Mouse (Mus musculus) monocyte, adult 5-6 weeks (primary cell): ENCODE data around the gene Tmem72. TPM values are rescaled to one million over a fixed set of nuclear protein-coding genes. Genes with fewer than 3 reads are reported as not detected.

Source experiments
- ATAC-seq: fragments of 153-309, 156-312 bp; replicated peaks from 2 replicates; pipeline ENCODE4 v1.8.0; 2017; ENCODE audit warnings: mild to moderate bottlenecking; ENCODE audit not compliant: low TSS enrichment, insufficient number of reproducible peaks, severe bottlenecking, poor library complexity, low FRiP score
- total RNA-seq: library from RNA; stranded (forward); fragments of 200-1000, 200-491, 200-594 nt; gene quantifications from 3 replicates; pipeline ENCODE4 v1.2.3, GENCODE M21; 2017

Tmem72 gene
- 0.29 to 0.68 TPM (median 0.32 TPM) in 3 replicates for total RNA-seq

- ATAC-seq, result no peak
Observed at GRCm38 (mm10) chr6:116716666-116717065, at the start of gene Tmem72. Tmem72 (minus strand) TSS chr6:116716913.

- no peak for ATAC-seq
Observed at GRCm38 (mm10) chr6:116764524-116764923, 47.8 kb upstream of the Tmem72 start.

- ATAC-seq, result no peak
Observed at GRCm38 (mm10) chr6:116762333-116762732, 45.6 kb upstream of the Tmem72 start.

- no peak for ATAC-seq
Observed at GRCm38 (mm10) chr6:116760181-116760580, 43.5 kb upstream of the Tmem72 start.

- ATAC-seq, result peak; percentile 83
Observed at GRCm38 (mm10) chr6:116756364-116756763, 39.7 kb upstream of the Tmem72 start.

GRCm38 (mm10) chr6:116738046-116738445 lies 21.3 kb upstream of the Tmem72 start:
- no peak for ATAC-seq

- no peak for ATAC-seq
Observed at GRCm38 (mm10) chr6:116735361-116735760, 18.6 kb upstream of the Tmem72 start.

- 0 out of 2 replicates have a peak, but pooled peaks have one; percentile 17 for ATAC-seq
Observed at GRCm38 (mm10) chr6:116733577-116733976, 16.9 kb upstream of the Tmem72 start.

GRCm38 (mm10) chr6:116724489-116725160 lies 7.9 kb upstream of the Tmem72 start:
- peak; percentile 81 for ATAC-seq

GRCm38 (mm10) chr6:116718920-116719319 lies 2.2 kb upstream of the Tmem72 start:
- 0 out of 2 replicates have a peak, but pooled peaks have one; percentile 27 for ATAC-seq

GRCm38 (mm10) chr6:116718361-116718760 lies 1.6 kb upstream of the Tmem72 start:
- no peak for ATAC-seq

GRCm38 (mm10) chr6:116717851-116718250 lies 1.1 kb upstream of the Tmem72 start:
- ATAC-seq, result no peak

GRCm38 (mm10) chr6:116715166-116715565 lies 1.5 kb downstream of the Tmem72 start:
- ATAC-seq, result no peak

- ATAC-seq, result no peak
Observed at GRCm38 (mm10) chr6:116714576-116714975, 2.1 kb downstream of the Tmem72 start.

- no peak for ATAC-seq
Observed at GRCm38 (mm10) chr6:116713966-116714365, 2.7 kb downstream of the Tmem72 start.

GRCm38 (mm10) chr6:116712503-116712902 lies 4.2 kb downstream of the Tmem72 start:
- no peak for ATAC-seq

- no peak for ATAC-seq
Observed at GRCm38 (mm10) chr6:116712062-116712461, 4.7 kb downstream of the Tmem72 start.

- ATAC-seq, result no peak
Observed at GRCm38 (mm10) chr6:116704320-116704719, 12.4 kb downstream of the Tmem72 start.

GRCm38 (mm10) chr6:116700821-116701220 lies 15.9 kb downstream of the Tmem72 start:
- ATAC-seq, result no peak

GRCm38 (mm10) chr6:116697896-116698425 lies 18.8 kb downstream of the Tmem72 start:
- ATAC-seq, result no peak
